Mouse (Mus musculus) 3T3-L1 (cell line): ENCODE results near the gene Swap70.
"Not testable (repeated sequence)": the region's sequence is repeated elsewhere in the genome, so short reads cannot be mapped to it uniquely, and the experiment has no call there.

Source experiments
- DNase-seq: peaks from one replicate; pipeline ENCODE4 v3.0.0-alpha.2; 2015; ENCODE audit warnings: low read depth, low spot score

Swap70 gene

GRCm38 (mm10) chr7:110221586-110222481 lies at the start of gene Swap70:
Swap70 (plus strand) TSS chr7:110221711.
- DNase-seq, result peak; percentile 84

DNA sequence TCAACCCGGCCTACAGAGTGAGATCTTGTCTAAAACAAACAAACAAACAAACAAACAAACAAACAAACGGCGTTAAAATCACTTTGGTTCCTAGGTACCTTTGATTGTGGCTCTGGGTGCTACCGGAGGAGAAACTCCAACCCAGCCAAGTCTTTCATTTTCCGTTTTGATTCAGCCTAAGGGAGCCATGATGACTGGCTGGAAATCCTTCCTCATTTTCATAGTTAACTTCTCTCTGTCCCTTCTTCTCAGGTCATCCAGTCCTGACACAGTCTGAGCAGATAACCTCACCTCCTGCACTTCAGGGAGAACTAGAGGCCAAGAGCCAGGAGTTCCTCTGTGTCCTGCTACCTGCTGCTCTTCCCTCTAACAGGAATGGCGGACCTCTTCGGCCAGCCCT lies 42.3 kb upstream of the Swap70 start:
- no peak for DNase-seq

DNA sequence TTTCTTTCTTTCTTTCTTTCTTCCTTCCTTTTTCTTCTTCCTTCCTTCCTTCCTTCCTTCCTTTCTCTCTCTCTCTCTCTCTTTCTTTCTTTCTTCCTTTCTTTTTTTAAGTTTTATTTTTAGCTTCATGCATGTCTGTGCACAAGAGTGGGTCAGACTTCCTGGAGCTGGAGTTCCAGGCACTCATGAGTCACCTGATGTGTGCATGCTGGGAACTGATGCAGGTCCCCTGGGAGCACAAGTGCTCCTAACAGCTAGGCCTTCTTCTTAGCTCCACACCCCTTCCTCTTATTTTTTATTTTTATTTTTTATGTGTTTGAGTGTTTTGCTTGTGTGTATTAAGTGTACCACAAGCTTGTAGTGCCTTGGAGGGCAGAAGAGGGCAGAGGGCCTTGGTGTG lies 40.9 kb upstream of the Swap70 start:
- DNase-seq, result peak; percentile 81

GRCm38 (mm10) chr7:110181446-110181845 lies 40.1 kb upstream of the Swap70 start:
- DNase-seq, result no peak

DNA sequence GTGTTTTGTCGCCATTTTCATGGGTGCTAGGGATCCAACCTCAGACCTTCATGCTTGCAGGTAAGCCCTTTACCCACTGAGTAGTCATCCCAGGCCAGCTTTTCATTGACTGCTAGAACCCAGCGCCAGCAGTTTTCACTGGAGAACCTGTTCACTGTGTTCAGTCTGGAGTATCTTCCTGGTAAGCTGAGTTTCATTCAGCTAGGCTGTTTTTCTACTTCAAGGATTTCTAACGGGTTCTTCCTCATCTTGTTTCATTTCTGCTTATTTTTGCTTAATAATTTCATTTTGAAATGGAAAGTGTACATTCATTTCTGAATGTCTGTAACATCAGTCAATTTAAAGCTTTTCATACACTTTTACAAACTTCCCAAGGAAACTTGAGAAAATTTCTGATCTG lies 36.9 kb upstream of the Swap70 start:
- DNase-seq, result no peak

GRCm38 (mm10) chr7:110189951-110190350 lies 31.6 kb upstream of the Swap70 start:
- peak; percentile 43 for DNase-seq

GRCm38 (mm10) chr7:110193186-110193585 lies 28.3 kb upstream of the Swap70 start:
- DNase-seq, result peak; percentile 13

DNA sequence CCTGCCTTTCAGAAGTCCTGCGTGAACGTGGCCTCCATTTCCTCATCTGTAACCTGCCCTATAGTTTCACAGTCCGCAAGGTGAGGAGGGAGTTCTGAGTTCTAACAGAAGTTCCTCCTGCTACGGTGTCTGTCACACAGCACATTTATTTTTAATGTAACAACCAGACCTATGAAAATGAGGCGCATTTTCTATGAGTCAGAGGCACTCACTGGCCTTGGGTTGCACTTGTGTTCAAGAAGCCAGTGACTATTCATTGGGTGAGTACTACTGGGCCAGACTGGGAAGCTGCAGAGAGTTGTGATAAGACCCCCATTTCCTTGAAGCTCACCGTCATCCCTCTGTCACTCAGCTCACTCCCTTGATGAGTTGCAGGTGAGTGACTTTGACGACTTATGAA lies 24.3 kb upstream of the Swap70 start:
- no peak for DNase-seq

DNA sequence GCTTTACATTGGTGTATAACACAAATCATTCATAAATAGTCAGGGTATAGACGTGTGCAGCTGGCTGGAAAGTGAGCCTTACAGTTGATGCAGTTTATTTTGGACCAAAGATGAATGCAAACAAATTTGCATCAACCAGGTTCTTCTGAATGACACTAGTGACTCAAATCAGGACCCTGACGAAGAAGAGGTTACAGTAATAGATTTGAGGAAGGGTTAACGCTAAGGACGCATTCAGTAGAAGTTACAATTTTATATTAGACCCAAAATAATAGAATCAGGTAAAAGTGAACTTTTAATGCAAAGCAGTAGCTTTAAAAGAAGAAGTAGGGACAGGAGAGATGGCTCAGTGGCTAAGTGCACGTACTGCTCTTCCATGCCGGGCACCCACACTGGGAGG lies 19.6 kb upstream of the Swap70 start:
- no peak for DNase-seq

- DNase-seq, result no peak
Observed at GRCm38 (mm10) chr7:110204208-110204607, 17.3 kb upstream of the Swap70 start.

GRCm38 (mm10) chr7:110208341-110208740 lies 13.2 kb upstream of the Swap70 start:
- no peak for DNase-seq

DNA sequence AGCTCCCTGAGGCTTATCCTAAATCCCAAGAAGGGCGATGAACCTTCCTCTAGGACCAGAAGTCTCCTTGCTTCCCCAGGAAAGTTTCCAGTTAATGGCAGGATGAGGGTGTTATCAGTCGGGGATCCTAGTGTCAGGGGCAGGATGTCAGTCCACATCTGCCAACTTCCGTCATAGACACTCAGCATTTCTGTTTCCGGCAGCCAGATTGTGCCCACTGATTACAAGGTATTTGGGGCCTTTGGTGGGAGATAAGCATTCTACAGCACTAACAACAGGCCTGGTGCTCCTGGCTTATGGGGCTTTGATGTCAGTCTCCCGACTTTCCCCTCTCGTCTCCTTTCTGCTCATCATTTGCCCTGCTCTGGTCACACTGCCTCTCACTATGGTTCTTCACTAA lies 12.1 kb upstream of the Swap70 start:
- DNase-seq, result no peak

- DNase-seq, result no peak
Observed at GRCm38 (mm10) chr7:110211025-110211424, 10.5 kb upstream of the Swap70 start.

- peak; percentile 9 for DNase-seq
Observed at GRCm38 (mm10) chr7:110214882-110215281, 6.6 kb upstream of the Swap70 start.

- peak; percentile 57 for DNase-seq
Observed at GRCm38 (mm10) chr7:110221051-110221585, 393 bp upstream of the Swap70 start.

- DNase-seq, result peak; percentile 50
Observed at GRCm38 (mm10) chr7:110222583-110223182, 1.2 kb downstream of the Swap70 start.

- peak; percentile 72 for DNase-seq
Observed at GRCm38 (mm10) chr7:110223727-110224510, 2.4 kb downstream of the Swap70 start.

GRCm38 (mm10) chr7:110226484-110226883 lies 5.0 kb downstream of the Swap70 start:
- DNase-seq, result no peak

DNA sequence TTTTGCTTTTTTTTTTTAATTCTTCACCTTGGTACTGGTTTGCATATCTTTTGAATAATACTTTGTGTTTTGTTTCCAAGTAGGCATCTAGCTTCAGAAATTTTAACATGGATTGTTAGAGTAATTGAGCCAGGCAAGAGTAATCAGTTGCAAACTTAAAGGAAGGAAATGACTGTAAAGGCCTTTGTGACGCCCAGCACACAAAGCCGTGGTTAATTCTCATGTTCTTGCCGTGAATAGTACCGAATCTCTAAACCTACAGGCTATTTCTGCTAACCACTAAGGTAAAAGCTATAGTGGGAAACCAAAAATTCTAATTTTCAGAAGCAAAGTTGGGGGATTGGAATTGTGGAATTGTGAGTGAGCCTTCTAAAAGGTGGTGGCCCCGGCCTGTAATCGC lies 8.5 kb downstream of the Swap70 start:
- DNase-seq, result no peak

DNA sequence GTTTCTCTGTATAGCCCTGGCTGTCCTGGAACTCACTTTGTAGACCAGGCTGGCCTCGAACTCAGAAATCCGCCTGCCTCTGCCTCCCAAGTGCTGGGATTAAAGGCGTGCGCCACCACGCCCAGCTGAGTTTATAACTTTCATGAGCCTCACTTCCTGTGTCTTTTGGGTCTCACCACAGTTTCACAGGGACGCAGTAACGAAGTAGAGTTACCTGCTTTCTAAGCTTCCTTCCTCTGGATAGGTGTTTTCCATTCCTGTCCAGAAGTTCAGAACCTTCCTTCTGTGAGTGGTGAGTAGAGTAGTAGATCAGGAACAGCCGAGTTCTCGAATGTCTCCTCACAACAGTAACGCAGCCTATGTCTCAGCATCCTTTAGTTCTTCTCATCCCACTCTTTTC lies 9.6 kb downstream of the Swap70 start:
- not testable (repeated sequence) for DNase-seq

GRCm38 (mm10) chr7:110236085-110236484 lies 14.6 kb downstream of the Swap70 start:
- no peak for DNase-seq

DNA sequence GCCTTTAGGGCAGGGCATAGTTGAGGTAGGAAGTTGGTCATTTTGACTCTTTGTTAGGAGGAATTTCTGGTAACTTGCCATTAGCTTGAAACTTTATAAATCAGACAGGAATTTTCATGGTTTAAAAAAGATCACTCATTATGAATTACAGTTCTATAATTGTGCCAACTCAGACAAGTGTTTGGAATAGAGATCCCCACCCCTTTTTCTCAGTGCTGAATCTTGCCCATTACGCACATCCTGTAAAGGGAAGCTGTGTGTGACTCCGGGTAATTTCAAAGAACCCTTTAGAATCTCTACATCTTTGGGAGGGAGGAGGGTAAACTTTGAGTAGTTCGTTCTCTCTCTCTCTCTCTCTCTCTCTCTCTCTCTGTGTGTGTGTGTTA lies 15.9 kb downstream of the Swap70 start:
- DNase-seq, result peak; percentile 61
